Mouse (Mus musculus) megakaryocyte, embryonic 14.5 days (primary cell): ENCODE results near the gene Ypel3.

Experiments used
- FLI1 ChIP-seq: IDR thresholded peaks from 2 replicates; pipeline ENCODE4 v1.6.1; 2012; ENCODE audit warnings: low read length, inconsistent platforms, mixed read lengths
- GATA1 ChIP-seq: IDR thresholded peaks from 3 replicates; pipeline ENCODE4 v1.6.1; 2012; ENCODE audit warnings: mixed read lengths, low read length, inconsistent platforms, borderline replicate concordance

- TF ChIP-seq GATA1 = no peak
- TF ChIP-seq FLI1 = no peak
Measured at GRCm38 (mm10) chr7:126754866-126755265, 21.9 kb upstream of the Ypel3 start.
